Mouse (Mus musculus) intestine, embryonic 16.5 days (tissue): ENCODE measurements around the gene Mfrp. TPM values are rescaled to one million over a fixed set of nuclear protein-coding genes. Genes with fewer than 3 reads are reported as not detected.

Experiments
- ATAC-seq: fragments of 200-750 bp; cut with Nextera tagmentation; 2 replicates; pipeline ENCODE4 v1.8.0; 2017; ENCODE audit warnings: moderate TSS enrichment, moderate library complexity
- H3K27ac ChIP-seq: fragments of 300-500 bp; sonication (generic); 2 replicates; pipeline ENCODE4 v1.5.1; 2014; ENCODE audit warnings: mild to moderate bottlenecking, low read length
- H3K27me3 ChIP-seq: fragments of 300-500 bp; sonication (generic); replicated peaks from 2 replicates; pipeline ENCODE4 v1.6.1; 2014; ENCODE audit warnings: low read length, control low read depth, mixed read lengths; ENCODE audit not compliant: control insufficient read depth, insufficient read depth
- H3K36me3 ChIP-seq: fragments of 300-500 bp; sonication (generic); 2 replicates; pipeline ENCODE4 v1.6.1; 2014; ENCODE audit warnings: low read length, control low read depth; ENCODE audit not compliant: control insufficient read depth, insufficient read depth
- H3K4me1 ChIP-seq: fragments of 300-500 bp; sonication (generic); 2 replicates; pipeline ENCODE4 v1.6.1; 2014; ENCODE audit warnings: low read length, control low read depth, mixed read lengths; ENCODE audit not compliant: control insufficient read depth, insufficient read depth
- H3K4me2 ChIP-seq: fragments of 300-500 bp; sonication (generic); 2 replicates; pipeline ENCODE4 v1.6.1; 2014; ENCODE audit warnings: low read depth, low read length, control low read depth
- H3K4me3 ChIP-seq: fragments of 300-500 bp; sonication (generic); 2 replicates; pipeline ENCODE4 v1.5.1; 2014; ENCODE audit warnings: mild to moderate bottlenecking, low read length
- H3K9ac ChIP-seq: fragments of 300-500 bp; sonication (generic); 2 replicates; pipeline ENCODE4 v1.6.1; 2014; ENCODE audit warnings: low read depth, low read length
- H3K9me3 ChIP-seq: fragments of 300-500 bp; sonication (generic); 2 replicates; pipeline ENCODE4 v1.6.1; 2016; ENCODE audit warnings: low read length, control low read depth; ENCODE audit not compliant: control insufficient read depth
- WGBS: fragments of 180-500 bp; shearing (Covaris S2); extraction: QIAGEN DNeasy Blood & Tissue Kit; methylation state at CpG from one replicate; pipeline ENCODE4 v1.1.7; 2014; 5-methylcytosine and 5-hydroxymethylcytosine counted together
- polyA plus RNA-seq: library from polyadenylated mRNA; unstranded; fragments of >200 nt; fragmentation: Nextera tagmentation; extraction: Ambion mirVana; gene quantifications from 2 replicates; pipeline ENCODE4 v1.2.1, GENCODE M21; 2015

Gene Mfrp
- polyA plus RNA-seq, 1 experiment from 2014 or later: 0.24 TPM

DNA sequence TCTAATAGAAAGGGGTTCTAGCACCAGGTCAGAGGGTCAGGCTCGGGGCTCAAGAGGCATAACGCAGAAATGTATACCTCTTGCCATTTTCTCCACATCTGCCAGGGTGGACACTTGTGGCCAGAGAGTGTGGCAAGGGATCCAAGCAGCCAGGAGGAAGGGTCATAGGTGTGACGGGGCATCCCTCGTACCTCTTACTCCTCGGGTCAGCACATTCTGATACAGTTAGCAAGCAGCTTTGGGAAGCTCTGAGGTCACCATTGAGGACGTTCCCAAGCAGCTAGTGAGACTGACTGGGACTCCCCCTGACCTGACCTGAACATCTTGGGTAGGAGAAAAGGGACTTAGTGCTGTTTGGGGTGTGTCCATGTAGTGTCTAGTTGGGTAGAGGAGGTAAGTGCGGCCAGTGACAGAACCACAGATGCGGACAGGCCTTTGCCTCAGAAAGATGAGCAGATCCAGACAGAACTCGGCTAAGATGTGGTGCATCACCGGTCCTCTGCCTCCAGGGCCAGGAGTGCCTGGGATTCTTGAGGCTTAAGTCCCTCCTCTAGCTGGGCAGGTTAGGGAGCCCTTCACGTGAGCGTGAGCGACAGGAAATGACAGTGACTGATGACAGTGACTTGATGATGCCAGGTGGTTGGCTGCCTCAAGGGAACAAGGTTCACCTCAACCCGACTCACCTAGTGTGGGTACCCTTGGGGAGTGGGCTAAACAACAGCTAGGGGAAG is 31.3 kb upstream of the Mfrp start:
- H3K9ac ChIP-seq: no peak overlapping the region
- H3K4me1 ChIP-seq: peaks cover 14% of the 10 kb centered on the region
- no peak for ATAC-seq
- H3K4me3 ChIP-seq: no peak overlapping the region
- H3K4me2 ChIP-seq: no peak overlapping the region
- no peak overlapping the region for H3K27ac ChIP-seq
- H3K36me3 ChIP-seq: no peaks in the 10 kb centered on the region
- no peaks in the 10 kb centered on the region for H3K27me3 ChIP-seq
- WGBS: 68% methylated on average over 14 of the region's 14 CpGs
- H3K9me3 ChIP-seq: no peaks in the 10 kb centered on the region

- Histone ChIP-seq H3K4me1 (peaks cover 14% of the 10 kb centered on the region), H3K9ac (no peak overlapping the region), H3K9me3 (no peaks in the 10 kb centered on the region), H3K27me3 (no peaks in the 10 kb centered on the region), H3K4me3 (no peak overlapping the region), H3K27ac (no peak overlapping the region), H3K36me3 (no peaks in the 10 kb centered on the region), H3K4me2 (no peak overlapping the region)
- 38% methylated on average over 8 of the region's 8 CpGs for WGBS
- no peak for ATAC-seq
Measured at GRCm38 (mm10) chr9:44070844-44071231, 30.7 kb upstream of the Mfrp start.

- Histone ChIP-seq H3K9ac (peak overlapping the region; percentile 26; the same call in 1 of the 2 replicates), H3K9me3 (no peaks in the 10 kb centered on the region), H3K4me2 (no peak overlapping the region), H3K4me3 (no peak overlapping the region), H3K4me1 (peaks cover 14% of the 10 kb centered on the region), H3K27ac (no peak overlapping the region), H3K36me3 (no peaks in the 10 kb centered on the region), H3K27me3 (no peaks in the 10 kb centered on the region)
- 49% methylated on average over 11 of the region's 11 CpGs for WGBS
- no peak for ATAC-seq
Measured at GRCm38 (mm10) chr9:44071914-44072598, 29.5 kb upstream of the Mfrp start.

- 52% methylated on average over 4 of the region's 4 CpGs for WGBS
- Histone ChIP-seq H3K4me1 (peaks cover 10% of the 10 kb centered on the region; the same call in 1 of the 2 replicates), H3K27me3 (no peaks in the 10 kb centered on the region), H3K9ac (0 out of 2 replicates have a peak overlapping the region, but pooled peaks have one; percentile 26), H3K27ac (no peak overlapping the region), H3K9me3 (no peaks in the 10 kb centered on the region), H3K36me3 (no peaks in the 10 kb centered on the region), H3K4me2 (no peak overlapping the region), H3K4me3 (no peak overlapping the region)
- ATAC-seq: no peak
Measured at GRCm38 (mm10) chr9:44072599-44072915, 29.0 kb upstream of the Mfrp start.

- Histone ChIP-seq H3K27ac (no peak overlapping the region), H3K9me3 (no peaks in the 10 kb centered on the region), H3K9ac (no peak overlapping the region), H3K4me2 (no peak overlapping the region), H3K27me3 (no peaks in the 10 kb centered on the region), H3K4me1 (peaks cover 11% of the 10 kb centered on the region), H3K4me3 (no peak overlapping the region), H3K36me3 (no peaks in the 10 kb centered on the region)
- ATAC-seq: no peak
- 66% methylated on average over 5 of the region's 5 CpGs for WGBS
Measured at GRCm38 (mm10) chr9:44073115-44073514, 28.4 kb upstream of the Mfrp start.

DNA sequence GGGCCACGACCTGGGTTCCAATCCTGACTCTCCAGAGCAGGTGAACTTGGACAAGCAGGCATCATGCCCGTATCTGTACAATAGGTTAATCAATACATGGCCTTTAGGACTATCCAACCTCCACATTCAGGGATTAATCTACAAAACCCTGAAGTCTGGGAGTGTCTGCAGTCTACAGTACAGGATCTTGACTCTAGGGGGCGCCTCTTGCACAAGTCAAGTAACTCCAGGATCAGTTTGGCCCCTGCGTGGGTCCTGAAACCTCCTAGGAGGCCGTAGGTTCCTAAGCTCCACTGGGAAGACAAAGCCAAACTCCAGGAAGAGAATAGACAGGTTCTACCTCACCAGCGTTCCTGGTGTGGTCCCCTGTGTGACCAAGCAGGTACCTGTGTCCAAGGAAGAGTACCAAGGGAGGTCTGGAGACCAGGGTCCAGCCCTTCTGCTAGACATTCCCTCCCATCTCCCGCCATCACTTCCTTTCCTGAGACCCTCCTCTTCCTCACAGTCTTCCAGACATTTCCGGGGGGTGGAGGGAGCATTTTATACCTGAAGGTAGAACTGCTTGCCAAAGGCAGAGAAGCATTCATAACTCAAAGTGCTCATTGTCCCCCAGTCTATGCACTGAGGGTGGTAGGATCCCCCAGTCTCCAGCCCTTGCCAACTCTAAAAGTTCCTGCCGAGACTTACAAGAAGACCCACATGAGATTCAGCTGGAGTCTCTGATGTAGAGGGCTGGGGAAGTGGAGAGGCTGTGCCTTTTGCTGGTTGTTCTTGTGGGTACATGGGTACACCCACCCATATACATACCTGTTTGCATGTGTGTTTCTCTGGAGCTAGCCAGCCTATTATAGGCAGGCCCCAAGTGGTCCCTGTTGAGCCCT is 26.9 kb upstream of the Mfrp start:
- H3K27ac ChIP-seq: no peak overlapping the region
- 58% methylated on average over 9 of the region's 9 CpGs for WGBS

DNA sequence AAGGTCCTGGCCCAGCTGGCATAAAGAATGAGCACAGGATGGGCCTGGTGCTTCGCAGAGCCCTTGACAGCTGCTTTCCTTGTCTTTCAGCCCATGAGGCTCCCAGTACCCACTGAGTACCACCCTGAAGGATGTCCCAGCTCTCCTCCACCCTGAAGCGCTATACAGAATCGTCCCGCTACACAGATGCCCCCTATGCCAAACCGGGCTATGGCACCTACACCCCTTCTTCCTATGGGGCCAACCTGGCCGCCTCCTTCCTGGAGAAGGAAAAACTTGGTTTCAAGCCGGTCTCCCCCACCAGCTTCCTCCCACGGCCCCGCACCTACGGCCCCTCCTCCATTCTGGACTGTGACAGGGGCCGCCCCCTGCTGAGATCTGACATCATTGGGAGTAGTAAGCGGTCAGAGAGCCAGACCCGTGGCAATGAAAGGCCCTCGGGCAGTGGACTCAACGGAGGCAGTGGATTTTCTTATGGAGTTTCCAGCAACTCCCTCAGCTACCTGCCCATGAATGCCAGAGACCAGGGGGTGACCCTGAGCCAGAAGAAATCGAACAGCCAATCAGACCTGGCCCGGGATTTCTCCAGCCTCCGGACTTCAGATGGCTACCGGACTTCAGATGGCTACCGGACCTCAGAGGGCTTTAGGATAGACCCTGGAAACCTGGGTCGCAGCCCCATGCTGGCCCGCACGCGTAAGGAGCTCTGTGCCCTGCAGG is 26.1 kb upstream of the Mfrp start:
- Histone ChIP-seq H3K9ac (no peak overlapping the region), H3K4me3 (no peak overlapping the region), H3K9me3 (no peaks in the 10 kb centered on the region), H3K4me1 (peaks cover 28% of the 10 kb centered on the region), H3K4me2 (no peak overlapping the region), H3K27ac (no peak overlapping the region), H3K27me3 (no peaks in the 10 kb centered on the region), H3K36me3 (no peaks in the 10 kb centered on the region)
- 76% methylated on average over 24 of the region's 24 CpGs for WGBS
- ATAC-seq: no peak

More for the DNA sequence above, 26.9 kb upstream of the Mfrp start:
- Histone ChIP-seq H3K4me2 (no peak overlapping the region), H3K27me3 (no peaks in the 10 kb centered on the region), H3K36me3 (no peaks in the 10 kb centered on the region), H3K9me3 (no peaks in the 10 kb centered on the region), H3K4me1 (peaks cover 26% of the 10 kb centered on the region), H3K4me3 (no peak overlapping the region), H3K9ac (no peak overlapping the region)
- ATAC-seq: no peak

GRCm38 (mm10) chr9:44075996-44076763 is 25.3 kb upstream of the Mfrp start:
- Histone ChIP-seq H3K4me3 (no peak overlapping the region), H3K4me2 (no peak overlapping the region), H3K9me3 (no peaks in the 10 kb centered on the region), H3K4me1 (peaks cover 31% of the 10 kb centered on the region), H3K36me3 (no peaks in the 10 kb centered on the region), H3K9ac (no peak overlapping the region), H3K27ac (no peak overlapping the region), H3K27me3 (no peaks in the 10 kb centered on the region)
- 67% methylated on average over 16 of the region's 16 CpGs for WGBS
- no peak for ATAC-seq
